Mouse (Mus musculus) frontal cortex, adult 2 months (tissue): ENCODE measurements around the gene Pard3b. TPM values are rescaled to one million over a fixed set of nuclear protein-coding genes. Genes with fewer than 3 reads are reported as not detected.

Experiments
- DNase-seq, 2 experiments: peaks; one replicate each; pipeline ENCODE4 v3.0.0; 2022; ENCODE audit warnings: low spot score in 1 of 2; ENCODE audit errors: extremely low spot score in 1 of 2
- polyA plus RNA-seq: library from polyadenylated mRNA; depleted of rRNA; stranded (reverse); fragments of >200 nt; gene quantifications from 2 replicates; pipeline ENCODE4 v1.2.3, GENCODE M21; 2012

The Pard3b gene
- polyA plus RNA-seq, 1 experiment: 1.7 TPM

DNA sequence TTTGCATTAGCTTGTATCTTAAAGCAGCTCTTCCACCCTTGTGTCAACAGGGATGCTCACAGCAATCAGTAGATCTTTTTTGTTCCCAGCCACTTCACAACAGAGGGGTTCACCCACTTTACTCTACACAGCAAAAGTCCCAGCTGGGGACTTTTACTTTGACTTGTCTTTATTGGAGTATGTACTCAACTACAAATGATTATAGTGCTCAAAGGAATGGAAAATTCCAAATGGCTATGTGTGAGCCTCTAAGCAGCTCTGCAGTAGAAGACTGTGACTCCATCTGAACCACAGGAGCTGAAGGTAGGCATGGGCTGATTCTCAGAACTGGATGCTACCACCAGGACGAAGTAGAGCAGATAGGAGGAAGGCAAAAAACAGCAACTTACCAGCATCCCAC lies 983.8 kb downstream of the Pard3b start:
- DNase-seq: no peak

DNA sequence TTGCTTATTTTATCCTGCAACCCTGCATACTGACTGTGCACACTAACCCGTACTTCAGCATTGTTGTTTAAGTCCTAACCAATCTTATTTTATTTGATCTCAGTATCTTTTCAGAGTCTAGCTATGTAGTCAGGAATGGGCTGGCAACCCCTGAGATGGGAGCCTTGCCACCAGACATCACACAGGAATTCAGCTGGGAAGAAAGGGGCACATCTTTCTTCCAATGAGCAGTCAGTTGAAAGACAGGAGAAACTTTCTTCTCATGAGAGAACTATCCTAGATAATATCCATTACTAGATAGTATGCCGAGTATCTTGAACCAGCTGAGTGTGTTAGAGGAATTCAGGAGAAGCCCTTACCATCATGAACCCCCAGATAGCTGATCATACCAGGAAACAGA lies 985.5 kb downstream of the Pard3b start:
- no peak for DNase-seq

DNA sequence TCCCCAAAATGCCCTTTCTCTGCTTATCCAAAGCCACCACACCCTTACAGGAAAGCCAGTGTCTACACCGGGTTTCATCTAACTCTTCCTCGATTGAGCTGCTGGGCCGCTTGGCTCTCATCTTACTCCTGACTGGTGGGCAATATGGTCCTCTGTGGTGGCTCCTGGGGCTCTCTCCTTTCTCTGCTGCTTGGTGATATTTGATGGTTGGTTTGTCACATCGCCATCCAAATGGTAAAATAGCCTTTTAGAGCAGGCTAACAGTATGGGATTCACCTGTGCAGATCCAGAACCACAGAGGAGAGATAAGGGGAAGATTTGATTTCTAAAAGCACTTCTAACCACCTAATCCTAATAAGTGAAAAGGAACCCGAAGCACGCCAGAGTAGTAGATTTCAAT lies 986.2 kb downstream of the Pard3b start:
- DNase-seq: no peak

DNA sequence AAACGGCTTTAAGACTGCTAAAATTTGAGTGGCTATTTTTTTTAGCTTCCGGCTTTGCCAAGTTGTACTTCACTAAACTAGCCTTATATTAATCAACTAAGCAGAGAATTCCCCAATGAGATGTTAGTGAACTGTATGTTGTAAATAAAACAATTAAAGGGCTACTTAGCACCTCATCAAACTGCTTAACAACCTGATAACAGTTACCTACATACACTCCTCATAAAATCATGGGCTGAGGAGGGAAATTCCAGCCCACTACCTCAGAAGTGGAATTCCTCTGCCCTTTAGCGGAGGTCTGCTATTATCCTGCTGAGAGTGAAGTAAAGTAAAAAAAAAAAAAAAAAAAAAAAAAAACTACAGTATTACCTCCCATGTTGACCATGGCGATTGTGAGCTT lies 986.7 kb downstream of the Pard3b start:
- DNase-seq: no peak

GRCm38 (mm10) chr1:62625819-62626505 lies 987.3 kb downstream of the Pard3b start:
- no peak for DNase-seq

DNA sequence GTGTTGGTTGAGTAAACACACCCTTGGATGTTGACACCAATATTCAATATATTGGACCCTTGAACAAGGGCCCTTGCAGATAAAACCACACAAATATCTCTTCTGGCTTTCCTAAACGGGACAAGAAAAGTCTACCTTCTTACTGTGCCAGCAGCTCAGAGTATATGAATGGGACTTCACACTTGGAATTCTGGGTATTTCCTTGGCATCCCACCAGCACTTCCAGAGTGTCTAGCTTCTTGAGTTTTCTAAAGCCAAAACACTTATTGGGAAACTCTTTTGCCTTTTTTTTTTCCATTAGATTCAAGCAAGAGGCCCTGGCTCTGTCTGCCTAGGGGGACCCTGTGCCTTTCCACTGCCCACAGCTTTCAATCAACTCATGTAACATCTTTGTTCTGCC lies 991.3 kb downstream of the Pard3b start:
- DNase-seq: peak in 1 of 2 experiments; percentile 10

- DNase-seq: no peak
These were observed 993.1 kb downstream of the Pard3b start for GRCm38 (mm10) chr1:62631511-62632305.

- DNase-seq: no peak
These were observed 994.3 kb downstream of the Pard3b start for GRCm38 (mm10) chr1:62632886-62633285.

DNA sequence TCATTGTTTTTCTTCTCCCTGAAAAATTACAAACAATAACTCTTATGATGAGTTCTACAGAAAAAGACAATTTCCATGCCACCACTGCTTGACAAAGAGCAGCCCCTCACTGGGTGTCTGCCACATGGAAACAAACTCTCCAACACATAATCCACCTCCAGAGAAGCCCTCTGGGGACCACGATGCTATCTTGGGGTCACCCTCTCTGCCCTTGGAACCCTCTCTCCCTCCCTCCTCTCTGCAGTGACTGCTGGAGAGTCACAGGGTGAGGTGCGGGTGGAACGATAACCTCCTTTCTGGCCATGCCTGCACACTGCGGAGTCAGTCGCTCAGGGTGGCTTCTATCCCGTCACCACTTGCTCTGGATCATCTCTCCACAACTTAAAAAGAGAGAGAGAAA lies 996.6 kb downstream of the Pard3b start:
- DNase-seq: no peak

DNA sequence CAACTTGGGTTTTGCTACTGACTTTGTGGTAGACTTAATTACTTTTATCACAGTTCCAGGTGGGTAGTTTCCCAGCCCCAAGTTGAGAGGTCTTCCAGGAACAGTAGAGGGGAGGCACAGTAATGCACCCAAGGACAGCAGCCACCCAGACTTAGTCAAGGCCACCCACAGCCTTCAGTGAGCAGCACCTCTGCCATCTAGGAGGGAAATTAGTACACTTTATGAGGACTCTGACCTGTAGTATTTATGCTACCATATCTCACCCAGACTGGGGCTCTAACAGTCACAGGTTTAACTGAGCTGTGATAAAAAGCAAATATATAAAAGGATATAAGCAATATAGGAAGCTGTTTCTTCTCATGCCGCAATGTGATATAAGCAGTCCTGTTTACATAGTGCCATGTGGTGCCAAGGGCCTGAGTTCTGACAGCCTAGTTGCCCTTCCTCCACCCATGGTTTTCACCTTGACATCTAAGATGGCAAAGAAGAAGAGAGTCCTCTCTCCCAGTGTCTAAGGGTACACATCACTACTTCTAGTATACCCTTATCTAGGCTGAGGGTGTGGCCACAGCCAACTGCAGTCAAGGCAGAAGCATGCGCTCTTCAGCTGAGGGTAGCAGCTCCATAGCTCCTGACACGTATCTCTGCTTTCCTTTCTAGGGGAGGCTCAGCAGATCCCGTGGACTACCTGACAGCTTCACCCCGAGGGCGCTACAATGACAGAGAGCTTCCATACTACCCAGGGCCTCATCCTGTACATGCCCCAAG lies 998.5 kb downstream of the Pard3b start:
- no peak for DNase-seq

GRCm38 (mm10) chr1:62639012-62639411 lies 1000.4 kb downstream of the Pard3b start:
- no peak for DNase-seq

DNA sequence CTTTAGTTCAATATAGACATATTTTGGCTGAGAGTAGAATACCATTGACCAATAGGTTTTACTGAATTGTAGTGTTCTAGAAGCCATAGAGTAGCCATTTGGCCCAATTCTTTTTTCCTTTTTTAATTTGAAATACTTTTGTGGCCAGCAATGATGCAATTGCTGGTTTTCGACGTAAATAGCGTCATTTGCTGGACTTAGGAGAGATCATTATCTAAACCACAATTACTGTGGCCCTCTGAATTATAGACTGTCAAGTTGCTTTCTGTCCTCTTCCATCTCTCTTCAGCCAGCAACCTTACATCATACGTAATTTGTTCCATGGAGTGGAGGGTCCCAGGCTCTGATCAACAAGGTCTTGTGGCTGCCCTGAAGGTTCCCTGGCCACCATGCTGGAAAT lies 1000.8 kb downstream of the Pard3b start:
- no peak for DNase-seq

DNA sequence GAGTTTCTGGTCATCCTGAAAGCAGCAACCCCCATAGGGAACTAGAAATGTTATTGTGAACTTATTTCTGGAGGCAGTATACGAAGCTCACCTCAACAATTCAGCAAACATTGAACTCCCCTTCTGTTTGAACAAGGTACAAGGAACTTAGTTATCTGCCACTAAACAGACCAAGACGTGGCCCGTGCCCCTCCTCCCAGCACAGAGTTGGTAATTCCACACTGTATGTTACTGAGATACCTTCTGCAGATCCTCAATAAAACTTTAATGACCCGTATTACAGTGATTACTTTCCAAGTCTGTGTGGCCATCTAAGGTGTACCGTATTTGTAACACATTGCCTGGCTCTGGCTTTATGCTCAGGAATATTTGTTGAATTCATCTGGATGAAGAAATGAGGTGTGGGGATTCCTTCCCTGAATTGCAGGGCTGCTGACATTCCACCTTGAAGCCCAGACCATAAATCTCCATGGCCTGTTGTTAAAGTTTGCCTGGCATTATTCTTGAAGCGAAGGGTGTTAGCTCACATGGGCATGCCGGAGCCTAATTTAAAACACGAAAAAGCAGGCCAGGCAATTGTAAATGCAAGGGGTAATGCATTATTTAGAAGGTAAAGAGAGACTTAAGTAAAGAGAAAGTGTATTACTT lies 1006.1 kb downstream of the Pard3b start:
- no peak for DNase-seq

DNA sequence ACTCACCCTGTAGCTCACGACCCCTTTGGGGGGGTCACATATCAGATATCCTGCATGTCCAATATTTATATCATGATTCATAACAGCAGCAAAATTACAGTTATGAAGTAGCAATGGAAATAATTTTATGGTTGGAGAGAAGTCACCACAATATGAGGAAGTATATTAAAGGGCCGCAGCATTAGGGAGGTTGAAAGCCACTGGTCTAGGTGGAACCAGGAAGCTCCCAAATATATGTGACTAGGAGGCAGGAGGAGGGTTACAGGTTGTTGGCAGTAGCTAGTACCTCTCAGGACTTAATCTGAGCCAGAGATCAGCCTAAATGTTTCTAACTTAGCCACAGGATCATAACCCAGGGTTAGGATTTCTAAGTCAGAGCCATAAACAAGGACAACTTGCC lies 1008.2 kb downstream of the Pard3b start:
- DNase-seq: no peak

DNA sequence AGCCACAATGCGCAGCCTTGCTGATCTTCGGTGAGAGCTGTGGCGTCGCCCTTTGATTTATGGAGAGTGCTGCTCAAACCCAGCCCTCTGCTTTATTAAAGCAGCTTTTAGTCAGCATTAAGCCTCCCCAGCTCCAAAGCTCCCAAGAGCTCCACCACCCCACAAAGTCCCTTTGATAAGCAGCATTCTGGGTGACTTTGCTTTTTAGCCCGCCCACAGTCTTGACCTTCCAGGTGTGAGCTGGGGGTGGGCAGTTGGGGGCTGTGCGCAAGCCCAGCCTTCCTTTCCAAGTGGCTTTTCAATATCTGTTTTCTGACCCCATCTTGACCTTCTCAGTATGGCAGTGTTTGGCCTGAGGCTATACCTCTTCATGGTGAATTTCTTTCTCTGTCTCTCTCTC lies 1009.5 kb downstream of the Pard3b start:
- DNase-seq: no peak

DNA sequence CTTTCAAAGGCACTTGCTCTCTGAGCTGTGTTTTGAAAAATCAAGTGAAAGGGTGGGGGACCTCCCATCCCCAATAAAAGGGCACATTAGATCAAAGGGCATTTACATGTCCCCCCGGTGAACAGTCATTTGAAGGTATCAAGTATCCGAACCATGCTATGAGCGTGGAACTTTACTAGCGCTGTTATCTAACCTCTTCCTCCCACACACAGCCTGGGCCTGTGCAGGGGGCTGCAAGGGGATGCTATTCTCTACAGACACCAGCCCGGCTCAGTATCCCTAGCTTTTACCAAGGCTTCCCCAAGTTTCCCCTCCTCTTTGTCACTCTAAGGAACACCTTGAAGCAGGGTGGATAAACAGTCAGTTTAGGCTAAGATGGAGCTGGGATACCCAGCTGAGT lies 1010.0 kb downstream of the Pard3b start:
- DNase-seq: no peak

DNA sequence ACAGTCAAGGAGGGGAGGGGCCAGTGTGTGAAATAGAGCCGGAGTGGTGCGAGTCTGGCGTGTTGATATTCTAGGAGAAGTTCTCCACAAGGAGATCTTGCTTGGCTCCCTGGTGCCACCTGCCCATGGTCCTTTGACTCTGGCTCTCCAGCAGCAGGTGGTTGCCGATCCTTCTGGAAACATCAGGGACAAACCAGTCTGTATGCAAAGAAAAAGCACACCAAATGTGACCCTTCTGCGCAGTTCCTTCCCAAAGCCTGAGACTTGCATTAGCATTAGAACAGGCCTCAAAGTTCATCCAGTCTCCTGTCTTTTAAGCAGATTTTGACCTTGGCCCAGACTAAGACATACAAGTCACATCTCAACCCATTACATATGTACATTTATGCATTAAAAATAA lies 1011.9 kb downstream of the Pard3b start:
- no peak for DNase-seq

DNA sequence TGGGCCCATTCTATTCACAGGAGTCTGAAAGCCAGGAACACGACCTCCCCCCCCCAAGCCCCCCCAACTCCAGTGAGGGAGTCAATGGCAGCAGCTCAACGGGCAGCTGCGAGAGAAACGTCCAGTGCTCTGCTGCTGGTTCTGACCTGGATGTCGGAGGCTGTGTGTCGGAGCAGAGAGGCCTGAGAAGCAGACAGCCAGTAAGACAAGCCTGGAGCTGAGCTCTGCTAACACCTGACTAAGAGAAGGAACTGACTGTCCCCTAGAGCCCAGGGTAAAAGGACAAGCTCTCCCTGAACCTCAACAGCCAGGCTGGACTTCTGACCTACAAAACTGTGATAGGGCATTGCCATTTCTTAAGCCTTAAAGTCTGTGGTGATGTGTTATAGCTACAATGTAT lies 1015.8 kb downstream of the Pard3b start:
- no peak for DNase-seq

- no peak for DNase-seq
These were observed 1026.5 kb downstream of the Pard3b start for GRCm38 (mm10) chr1:62664960-62665645.
